Mouse (Mus musculus) brain, adult 2 months (tissue): ENCODE measurements around the gene Sh3pxd2a.

Source experiments
- DNase-seq: peaks from one replicate; pipeline ENCODE4 v3.0.0; 2011; ENCODE audit warnings: low read depth, low spot score

Sh3pxd2a gene

DNA sequence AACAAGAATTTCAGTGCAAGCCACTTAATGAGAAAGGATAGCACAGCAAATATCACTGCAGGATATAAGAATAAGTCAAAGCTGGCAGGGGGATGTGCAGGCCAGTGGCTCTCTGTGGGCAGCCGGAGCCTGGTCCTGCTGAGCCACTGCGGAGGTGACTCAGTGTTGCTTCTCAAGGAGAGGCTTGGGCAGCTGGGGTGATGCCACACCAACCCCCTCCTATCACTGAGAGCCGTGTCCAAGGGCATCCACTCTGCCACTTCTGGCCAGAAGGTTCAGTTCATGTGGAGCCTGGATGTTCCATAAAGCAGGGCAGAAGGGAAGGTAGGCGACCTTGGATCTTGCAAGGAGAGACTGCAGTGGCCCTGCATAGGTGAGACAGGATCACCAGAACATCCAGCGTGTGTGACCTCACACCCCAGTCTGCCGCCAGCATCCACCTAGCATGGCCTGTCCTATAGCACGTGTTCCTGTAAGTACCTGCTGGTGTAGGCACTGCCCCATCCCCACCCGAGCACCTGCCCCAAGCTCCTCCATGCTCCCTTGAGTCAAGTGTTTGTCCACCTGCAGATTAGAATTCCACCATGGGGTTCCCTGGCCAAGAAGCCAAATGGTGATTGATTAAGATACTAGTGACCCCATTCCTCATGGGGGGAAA, 89.2 kb downstream of the Sh3pxd2a start:
- DNase-seq = no peak

DNA sequence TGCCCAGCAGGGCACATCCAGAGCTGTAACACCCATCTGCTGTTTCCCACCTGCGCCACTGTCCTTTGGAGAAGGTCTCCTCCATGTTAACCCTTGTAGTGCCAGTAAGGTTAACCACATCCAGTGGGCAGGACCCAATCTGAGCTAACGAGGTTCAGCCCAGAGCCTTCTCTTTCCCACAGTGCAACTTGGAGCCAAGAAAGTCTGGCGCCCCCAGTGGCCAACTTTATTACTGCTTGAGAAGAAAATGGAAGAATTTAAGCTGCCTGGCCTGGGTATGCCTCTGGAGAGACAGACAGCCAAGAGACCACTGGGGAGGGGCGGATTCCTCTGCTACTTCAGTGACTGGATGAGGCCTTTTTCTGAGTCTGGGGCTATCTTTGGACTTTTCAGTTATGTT, 89.8 kb downstream of the Sh3pxd2a start:
- peak; percentile 66 for DNase-seq

DNA sequence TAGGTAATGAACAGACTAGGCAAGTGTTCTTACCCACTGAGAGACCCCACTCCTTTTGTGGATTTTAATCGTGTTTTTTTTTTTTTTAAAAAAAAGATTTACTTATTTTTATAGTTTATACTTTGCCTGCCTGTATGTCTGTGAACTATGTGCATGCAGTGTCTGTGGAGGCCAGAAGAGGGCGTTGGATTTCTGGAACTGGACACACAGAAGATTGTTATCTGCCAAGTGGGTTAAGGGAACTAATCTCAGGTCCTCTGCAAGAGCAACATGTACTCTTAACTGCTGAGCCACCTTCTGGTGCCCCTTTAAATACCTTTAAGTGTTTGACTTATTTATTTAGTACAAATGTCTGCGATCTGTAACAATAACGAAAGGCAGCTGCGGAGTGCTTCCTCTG, 92.2 kb downstream of the Sh3pxd2a start:
- no peak for DNase-seq

DNA sequence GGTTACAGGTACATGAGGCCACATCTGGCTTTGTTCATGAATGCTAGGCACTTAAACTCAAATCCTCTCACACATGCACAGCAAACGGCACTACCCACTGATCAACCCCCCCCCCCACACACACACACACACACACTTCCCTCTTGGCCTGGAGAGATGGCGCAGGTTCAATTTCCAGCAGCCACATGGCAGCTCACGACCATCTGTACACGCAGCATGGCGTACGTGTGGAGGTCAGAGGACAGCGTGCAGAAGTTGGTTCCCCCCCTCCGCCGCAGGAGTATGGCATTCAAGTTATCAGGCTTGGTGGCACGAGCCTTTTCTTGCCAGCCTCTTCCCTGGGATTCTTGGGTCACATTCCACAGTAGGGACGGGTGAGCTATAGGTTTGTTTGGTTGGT, 92.7 kb downstream of the Sh3pxd2a start:
- no peak for DNase-seq

DNA sequence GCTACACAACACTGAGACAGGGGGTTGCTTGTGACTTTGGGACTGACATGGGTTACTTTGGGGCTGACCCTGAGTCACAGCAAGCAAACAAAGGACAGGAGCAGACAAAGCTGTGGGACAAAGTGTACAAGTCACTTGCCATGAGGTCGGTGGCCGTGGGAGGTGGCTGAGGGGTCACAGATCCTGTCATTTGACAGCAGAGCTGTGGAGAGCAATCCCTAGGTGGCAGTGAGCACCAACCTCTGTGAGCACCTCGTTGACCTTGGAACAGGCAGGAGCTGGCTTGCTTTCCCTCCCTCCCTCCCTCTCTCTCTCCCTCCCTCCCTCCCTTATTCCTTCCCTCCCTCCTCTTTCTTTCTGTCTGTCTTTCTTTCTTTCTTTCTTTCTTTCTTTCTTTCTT, 95.2 kb downstream of the Sh3pxd2a start:
- no peak for DNase-seq

DNA sequence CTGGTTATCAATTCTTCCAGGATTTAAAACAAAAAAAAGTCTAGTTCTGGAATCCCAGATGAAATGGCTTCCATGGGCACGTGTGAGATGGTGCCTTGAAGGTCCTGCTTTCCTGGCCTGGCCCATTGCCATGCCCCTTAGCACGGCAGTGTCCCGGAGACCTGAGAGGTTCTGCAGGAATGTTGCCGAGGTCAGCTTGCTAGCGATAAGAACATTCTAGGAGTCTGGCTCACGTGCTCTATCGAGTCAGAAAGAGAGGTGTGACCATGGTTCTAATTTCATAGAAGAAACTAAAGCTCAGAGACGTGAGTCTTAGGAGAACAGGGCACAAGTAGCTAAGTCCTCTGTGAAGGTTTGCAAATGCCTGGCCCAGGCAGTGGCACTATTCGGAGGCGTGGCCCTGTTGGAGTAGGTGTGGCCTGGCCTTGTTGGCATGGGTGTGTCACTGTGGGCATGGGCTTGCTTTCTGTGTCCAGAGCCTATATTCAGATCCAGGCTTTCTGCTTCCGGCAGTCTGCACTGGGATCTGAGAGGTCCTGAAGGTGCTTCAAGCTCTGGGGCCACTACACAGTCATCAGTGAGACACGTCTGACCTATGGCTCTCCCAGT, 96.8 kb downstream of the Sh3pxd2a start:
- DNase-seq = no peak

DNA sequence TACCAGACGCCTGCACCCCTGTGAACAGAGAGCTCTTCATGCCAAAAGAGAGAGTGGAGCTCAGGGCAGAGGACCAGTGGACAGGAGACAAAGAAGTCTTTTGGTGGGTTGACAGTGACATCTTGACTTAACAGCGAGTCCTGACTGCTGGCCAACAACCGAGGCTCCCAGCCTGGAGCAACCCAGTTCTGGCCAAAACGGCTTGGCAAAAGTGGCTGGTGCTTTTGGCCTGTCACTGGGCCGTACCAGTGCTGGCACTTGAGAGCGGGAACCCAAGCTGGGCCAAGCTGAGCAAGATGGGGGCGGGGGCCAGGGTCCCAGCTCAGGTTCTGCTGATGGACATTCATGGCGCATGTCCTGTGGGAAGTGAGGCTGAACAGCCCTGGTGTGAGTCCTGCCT, 97.6 kb downstream of the Sh3pxd2a start:
- peak; percentile 93 for DNase-seq

GRCm38 (mm10) chr19:47363086-47363668, 101.0 kb downstream of the Sh3pxd2a start:
- peak; percentile 29 for DNase-seq

DNA sequence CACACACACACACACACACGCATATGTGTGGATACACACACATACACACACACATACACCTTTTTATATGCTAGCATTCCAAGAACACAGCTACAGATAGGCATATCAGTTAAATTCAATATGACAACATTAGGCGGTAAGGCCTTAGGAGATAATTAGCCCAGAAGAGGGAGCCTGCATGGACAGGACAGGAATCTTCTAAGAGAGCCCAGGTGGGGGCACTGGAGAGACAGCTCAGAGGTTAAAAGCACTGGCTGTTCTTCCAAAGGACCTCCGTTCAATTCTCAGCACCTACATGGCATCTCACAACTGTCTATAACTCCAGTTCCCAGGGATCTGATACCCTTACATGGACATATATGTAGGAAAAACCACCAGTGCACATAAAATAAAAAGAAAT, 103.3 kb downstream of the Sh3pxd2a start:
- no peak for DNase-seq

- DNase-seq = no peak
These were observed 104.2 kb downstream of the Sh3pxd2a start for GRCm38 (mm10) chr19:47360017-47360416.

GRCm38 (mm10) chr19:47359166-47359931, 104.9 kb downstream of the Sh3pxd2a start:
- no peak for DNase-seq

- no peak for DNase-seq
These were observed 106.9 kb downstream of the Sh3pxd2a start for GRCm38 (mm10) chr19:47357297-47357696.

GRCm38 (mm10) chr19:47356188-47356857, 107.9 kb downstream of the Sh3pxd2a start:
- DNase-seq = peak; percentile 85

GRCm38 (mm10) chr19:47354456-47354855, 109.7 kb downstream of the Sh3pxd2a start:
- no peak for DNase-seq

DNA sequence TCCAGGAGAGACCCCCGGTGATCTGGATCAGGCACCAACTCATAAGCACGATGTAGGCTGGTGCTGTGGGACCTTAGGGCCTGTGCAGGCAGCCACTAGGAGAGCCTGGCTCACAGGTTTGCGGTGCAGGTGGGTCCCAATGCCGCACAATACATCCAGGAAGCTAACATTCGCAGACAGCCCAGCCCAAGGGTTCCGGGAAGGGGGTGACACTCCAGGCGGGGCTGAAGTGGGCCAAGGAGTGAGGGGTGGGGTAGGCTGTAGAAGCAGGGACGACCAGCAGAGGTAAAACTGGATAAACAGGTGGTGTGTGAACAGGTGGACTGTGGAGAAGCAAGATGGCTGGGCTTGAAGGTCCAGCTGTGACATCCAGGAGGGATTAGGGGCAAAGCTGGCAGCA, 115.2 kb downstream of the Sh3pxd2a start:
- no peak for DNase-seq

GRCm38 (mm10) chr19:47348395-47349016, 115.7 kb downstream of the Sh3pxd2a start:
- DNase-seq = peak; percentile 64

DNA sequence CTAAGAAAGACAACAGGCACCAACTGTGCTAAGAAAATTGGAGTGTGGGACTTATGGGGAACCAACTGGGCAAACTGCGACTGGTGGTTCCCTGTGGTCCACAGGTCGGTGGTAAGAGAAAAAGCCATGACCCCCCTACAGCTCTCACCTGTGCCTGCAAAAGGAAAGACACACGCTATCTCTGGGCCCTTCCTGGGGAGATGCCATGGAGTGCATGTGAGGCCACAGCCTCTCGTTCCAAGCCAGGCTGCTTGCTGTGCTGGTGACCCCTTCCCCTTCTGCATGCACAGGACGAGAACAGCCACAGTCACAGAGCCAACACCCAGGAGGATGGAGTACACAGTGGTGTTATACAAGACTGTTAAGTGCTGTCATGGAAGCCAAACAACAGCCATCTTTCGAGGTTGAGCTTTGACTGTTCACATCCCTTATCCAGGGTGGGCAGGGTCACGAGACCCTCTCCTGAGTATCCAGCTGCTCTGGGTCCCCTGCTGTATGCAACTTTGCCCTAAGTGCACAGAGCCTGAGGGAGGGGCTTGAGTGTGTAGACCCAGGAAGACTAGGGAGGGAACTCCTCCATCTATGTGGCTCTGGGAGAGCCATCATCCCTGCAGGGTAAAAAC, 117.1 kb downstream of the Sh3pxd2a start:
- no peak for DNase-seq

GRCm38 (mm10) chr19:47346606-47347005, 117.6 kb downstream of the Sh3pxd2a start:
- no peak for DNase-seq

GRCm38 (mm10) chr19:47345851-47346568, 118.2 kb downstream of the Sh3pxd2a start:
- no peak for DNase-seq

GRCm38 (mm10) chr19:47343422-47343821, 120.8 kb downstream of the Sh3pxd2a start:
- peak; percentile 77 for DNase-seq
